Mouse (Mus musculus) macrophage (primary cell): ENCODE results near the gene Ybx2. TPM values are rescaled to one million over a fixed set of nuclear protein-coding genes. Genes with fewer than 3 reads are reported as not detected.
"Not testable (repeated sequence)": the region's sequence is repeated elsewhere in the genome, so short reads cannot be mapped to it uniquely, and the experiment has no call there.

Source experiments
- H3K27ac ChIP-seq: fragments of 350-480 bp; formaldehyde crosslinking; 2 replicates; pipeline ENCODE4 v1.9.0; 2021
- H3K36me3 ChIP-seq: fragments of 350-480 bp; formaldehyde crosslinking; 2 replicates; pipeline ENCODE4 v1.9.0; 2021; ENCODE audit errors: inconsistent target
- H3K4me3 ChIP-seq: fragments of 350-480 bp; formaldehyde crosslinking; 2 replicates; pipeline ENCODE4 v1.9.0; 2021; ENCODE audit errors: inconsistent target
- H3K79me2 ChIP-seq: fragments of 350-480 bp; formaldehyde crosslinking; 2 replicates; pipeline ENCODE4 v1.9.0; 2021; ENCODE audit errors: inconsistent target
- WGBS: methylation state at CpG from one replicate; pipeline ENCODE4 v1.1.7; 2026; ENCODE audit warnings: inconsistent platforms; ENCODE audit not compliant: missing documents; 5-methylcytosine and 5-hydroxymethylcytosine counted together
- polyA plus RNA-seq: library from polyadenylated mRNA; stranded (reverse); fragments of 250-400 nt; gene quantifications from 3 replicates; pipeline ENCODE4 v1.2.4, GENCODE M21; 2018; ENCODE audit warnings: inconsistent platforms

Ybx2 gene
- polyA plus RNA-seq, 1 experiment from 2014 or later = not detected

- Histone ChIP-seq H3K79me2 (no peaks in the 10 kb centered on the region), H3K4me3 (no peak overlapping the region), H3K27ac (no peak overlapping the region), H3K36me3 (no peaks in the 10 kb centered on the region)
- 45% methylated on average over 1 of the region's 1 CpGs for WGBS
These were observed 16.7 kb downstream of the Ybx2 start for GRCm38 (mm10) chr11:69952274-69952673.

- Histone ChIP-seq H3K27ac (no peak overlapping the region), H3K79me2 (no peaks in the 10 kb centered on the region)
- WGBS = 46% methylated on average over 9 of the region's 11 CpGs
These were observed 17.8 kb downstream of the Ybx2 start for GRCm38 (mm10) chr11:69953267-69953915.

GRCm38 (mm10) chr11:69955618-69956017 lies 20.0 kb downstream of the Ybx2 start:
- whole genome bisulfite sequencing = 72% methylated on average over 2 of the region's 4 CpGs
- H3K36me3 ChIP-seq, H3K79me2 ChIP-seq, H3K27ac ChIP-seq, H3K4me3 ChIP-seq: not testable (repeated sequence)

More at GRCm38 (mm10) chr11:69953267-69953915, 17.8 kb downstream of the Ybx2 start:
- no peaks in the 10 kb centered on the region for H3K36me3 ChIP-seq
- H3K4me3 ChIP-seq = no peak overlapping the region

- no peaks in the 10 kb centered on the region for H3K36me3 ChIP-seq
- H3K79me2 ChIP-seq = no peaks in the 10 kb centered on the region
- H3K27ac ChIP-seq = no peak overlapping the region
- no peak overlapping the region for H3K4me3 ChIP-seq
- WGBS = 100% methylated on average over 1 of the region's 1 CpGs
These were observed 20.6 kb downstream of the Ybx2 start for GRCm38 (mm10) chr11:69956218-69956617.

- Histone ChIP-seq H3K36me3 (no peaks in the 10 kb centered on the region), H3K27ac (no peak overlapping the region), H3K4me3 (no peak overlapping the region), H3K79me2 (no peaks in the 10 kb centered on the region)
- 69% methylated on average over 5 of the region's 5 CpGs for WGBS
These were observed 25.0 kb downstream of the Ybx2 start for GRCm38 (mm10) chr11:69960616-69961015.

GRCm38 (mm10) chr11:69961841-69962240 lies 26.2 kb downstream of the Ybx2 start:
- Histone ChIP-seq H3K27ac (no peak overlapping the region), H3K79me2 (no peaks in the 10 kb centered on the region), H3K36me3 (no peaks in the 10 kb centered on the region), H3K4me3 (no peak overlapping the region)
- WGBS = 4% methylated on average over 5 of the region's 5 CpGs

GRCm38 (mm10) chr11:69964650-69965270 lies 29.2 kb downstream of the Ybx2 start, which contains the start of gene Cldn7:
TSS of gene Cldn7 (plus strand) at chr11:69964779.
- H3K36me3 ChIP-seq = peaks cover 15% of the 10 kb centered on the region; the same call in 1 of the 2 replicates
- H3K4me3 ChIP-seq = no peak within 1 kb of the TSS
- no peak within 1 kb of the TSS for H3K27ac ChIP-seq
- 42% methylated on average over 24 of the region's 24 CpGs for WGBS
- H3K79me2 ChIP-seq = no peaks in the 10 kb centered on the region

- 9% methylated on average over 48 of the region's 49 CpGs for WGBS
- Histone ChIP-seq H3K79me2 (no peaks in the 10 kb centered on the region), H3K36me3 (peaks cover 19% of the 10 kb centered on the region; the same call in 1 of the 2 replicates), H3K27ac (no peak overlapping the region), H3K4me3 (no peak overlapping the region)
These were observed 29.8 kb downstream of the Ybx2 start for GRCm38 (mm10) chr11:69965271-69966005.

- peaks cover 21% of the 10 kb centered on the region; the same call in 1 of the 2 replicates for H3K36me3 ChIP-seq
- WGBS = 6% methylated on average over 54 of the region's 59 CpGs
- no peaks in the 10 kb centered on the region for H3K79me2 ChIP-seq
- H3K27ac ChIP-seq = no peak overlapping the region
- no peak overlapping the region for H3K4me3 ChIP-seq
These were observed 30.6 kb downstream of the Ybx2 start for GRCm38 (mm10) chr11:69966006-69966859.

GRCm38 (mm10) chr11:69966860-69967517 lies 31.4 kb downstream of the Ybx2 start:
- H3K27ac ChIP-seq = no peak overlapping the region
- peaks cover 23% of the 10 kb centered on the region; the same call in 1 of the 2 replicates for H3K36me3 ChIP-seq
- no peaks in the 10 kb centered on the region for H3K79me2 ChIP-seq
- 43% methylated on average over 14 of the region's 17 CpGs for WGBS
- no peak overlapping the region for H3K4me3 ChIP-seq

GRCm38 (mm10) chr11:69968793-69969192 lies 33.2 kb downstream of the Ybx2 start:
- peaks cover 34% of the 10 kb centered on the region; the same call in 1 of the 2 replicates for H3K36me3 ChIP-seq
- no peak overlapping the region for H3K27ac ChIP-seq
- H3K79me2 ChIP-seq = no peaks in the 10 kb centered on the region
- 82% methylated on average over 4 of the region's 4 CpGs for WGBS
- H3K4me3 ChIP-seq = no peak overlapping the region

- Histone ChIP-seq H3K79me2 (no peaks in the 10 kb centered on the region), H3K4me3 (no peak overlapping the region), H3K36me3 (peaks cover 45% of the 10 kb centered on the region), H3K27ac (no peak overlapping the region)
- WGBS = 80% methylated on average over 6 of the region's 6 CpGs
These were observed 34.6 kb downstream of the Ybx2 start for GRCm38 (mm10) chr11:69970222-69970621.

GRCm38 (mm10) chr11:69970775-69971174 lies 35.2 kb downstream of the Ybx2 start:
- H3K79me2 ChIP-seq = no peaks in the 10 kb centered on the region
- H3K4me3 ChIP-seq = no peak overlapping the region
- H3K27ac ChIP-seq = no peak overlapping the region
- peaks cover 45% of the 10 kb centered on the region for H3K36me3 ChIP-seq
- WGBS = 70% methylated on average over 2 of the region's 3 CpGs

- H3K36me3 ChIP-seq = peaks cover 47% of the 10 kb centered on the region
- 95% methylated on average over 2 of the region's 2 CpGs for WGBS
- no peak overlapping the region for H3K4me3 ChIP-seq
- H3K27ac ChIP-seq = no peak overlapping the region
- peaks cover 19% of the 10 kb centered on the region for H3K79me2 ChIP-seq
These were observed 39.3 kb downstream of the Ybx2 start for GRCm38 (mm10) chr11:69974907-69975306.
